15 mouse cellular contexts compared by ENCODE assay signal in the genomic region with DNA sequence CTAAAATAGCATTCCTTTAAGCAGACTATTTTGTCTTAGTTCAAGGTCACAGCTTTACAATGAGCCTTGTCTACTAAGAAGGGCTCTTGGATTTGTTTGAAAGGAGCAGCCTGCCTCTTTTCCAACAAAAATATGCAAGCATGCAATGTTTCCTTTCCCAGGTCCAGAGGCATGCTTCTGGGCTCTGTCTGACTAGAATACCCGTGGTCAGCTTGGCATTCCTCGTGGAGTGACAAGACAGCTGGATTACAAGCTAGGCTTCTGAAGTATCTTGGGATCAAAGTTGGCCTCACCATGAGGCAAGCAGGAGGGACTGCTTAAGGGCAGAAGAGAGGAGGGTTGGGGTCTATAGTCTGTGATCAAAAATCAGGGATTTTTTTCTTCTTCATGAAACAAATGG.
"Had no signal": no experiment of that assay in that cellular context is flagged by ENCODE, and none has a peak within 500 bp of the region (broad histone marks: within the 10 kb centered on the region; RNA-seq: fewer than 3 reads in every experiment).

No protein-coding gene starts in this region.

- DNase-seq: kidney, adult 2 months; kidney, postnatal 14 days; lung, embryonic 14.5 days; lung, postnatal 10 days; lung, postnatal 4 days; right cerebral cortex, adult 18-20 months; right cerebral cortex, postnatal 25 days; thymus, postnatal 25 days had no signal

- H3K27ac ChIP-seq: kidney, embryonic 15.5 days; limb, embryonic 15.5 days; liver, embryonic 12.5 days; midbrain, embryonic 13.5 days; neural tube, embryonic 15.5 days; stomach, postnatal 0 days had no signal

- H3K4me3 ChIP-seq: kidney, embryonic 15.5 days; limb, embryonic 15.5 days; liver, embryonic 12.5 days; megakaryocyte, embryonic 14.5 days; midbrain, embryonic 13.5 days; neural tube, embryonic 15.5 days had no signal

- ATAC-seq: liver, embryonic 12.5 days; midbrain, embryonic 13.5 days had no signal
